17 mouse cellular contexts compared by ENCODE assay signal in the genomic region with DNA sequence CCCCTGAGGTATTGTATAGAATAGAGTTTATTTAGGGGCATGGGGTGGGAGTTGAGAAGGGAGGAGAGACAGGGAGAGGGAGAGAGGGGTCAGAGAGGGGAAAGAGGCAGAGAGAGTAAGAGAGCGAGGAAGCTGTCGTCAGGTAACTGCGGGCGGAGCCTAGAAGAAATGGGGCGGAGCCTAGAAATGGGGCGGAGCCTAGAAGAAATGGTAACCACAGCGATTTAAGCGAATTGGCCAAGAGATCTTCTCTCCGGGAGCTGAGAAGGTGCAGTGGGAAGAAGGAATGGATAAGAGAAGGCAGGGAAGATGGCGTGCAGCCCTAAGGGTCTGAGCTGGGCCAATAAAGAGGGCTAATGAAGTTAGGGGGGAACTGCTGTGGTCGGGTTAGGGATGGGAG. TPM values are rescaled to one million over a fixed set of nuclear protein-coding genes. Genes with fewer than 3 reads are reported as not detected.
"Had no signal": no experiment of that assay in that cellular context is flagged by ENCODE, and none has a peak within 500 bp of the region (broad histone marks: within the 10 kb centered on the region; RNA-seq: fewer than 3 reads in every experiment).

No protein-coding gene starts in this region.

- H3K9me3 ChIP-seq: limb, embryonic 10.5 days; limb, embryonic 13.5 days; liver, embryonic 13.5 days; lung, embryonic 15.5 days; midbrain, embryonic 12.5 days; midbrain, embryonic 15.5 days; neural tube, embryonic 13.5 days had no signal

- ATAC-seq: midbrain, embryonic 15.5 days had no signal

- DNase-seq: kidney, postnatal 25 days; layer of hippocampus, adult 9-11 months; liver; liver, embryonic 13.5 days; lung, postnatal 14 days; lung, postnatal 4 days; thymus, adult 2 months; thymus, postnatal 14 days; thymus, postnatal 4 days had no signal

- H3K36me3 ChIP-seq: limb, embryonic 10.5 days; limb, embryonic 13.5 days; liver, embryonic 13.5 days; lung, embryonic 15.5 days; midbrain, embryonic 12.5 days; midbrain, embryonic 15.5 days; neural tube, embryonic 13.5 days had no signal

- H3K9ac ChIP-seq: limb, embryonic 13.5 days; liver, embryonic 13.5 days; lung, embryonic 15.5 days; midbrain, embryonic 12.5 days; midbrain, embryonic 15.5 days; neural tube, embryonic 13.5 days had no signal

- H3K4me2 ChIP-seq: limb, embryonic 13.5 days; liver, embryonic 13.5 days; lung, embryonic 15.5 days; midbrain, embryonic 12.5 days; midbrain, embryonic 15.5 days; neural tube, embryonic 13.5 days had no signal

- H3K4me3 ChIP-seq: layer of hippocampus, adult 2 months; limb, embryonic 10.5 days; limb, embryonic 13.5 days; liver, embryonic 13.5 days; lung, embryonic 15.5 days; midbrain, embryonic 12.5 days; midbrain, embryonic 15.5 days; neural tube, embryonic 13.5 days had no signal

- H3K27me3 ChIP-seq: limb, embryonic 13.5 days; liver, embryonic 13.5 days; lung, embryonic 15.5 days; midbrain, embryonic 12.5 days; midbrain, embryonic 15.5 days; neural tube, embryonic 13.5 days had no signal

- H3K27ac ChIP-seq: kidney, postnatal 0 days; layer of hippocampus, adult 2 months; limb, embryonic 10.5 days; limb, embryonic 13.5 days; liver, embryonic 13.5 days; lung, embryonic 15.5 days; midbrain, embryonic 12.5 days; midbrain, embryonic 15.5 days; neural tube, embryonic 13.5 days had no signal

RNA-seq across cellular contexts. Expression of a gene that starts 36.1 kb away (rescaled TPM):
- polyA plus RNA-seq: midbrain, embryonic 12.5 days had no signal
